Mouse (Mus musculus): ENCODE measurements around the gene Afap1. TPM values are rescaled to one million over a fixed set of nuclear protein-coding genes. Genes with fewer than 3 reads are reported as not detected.

Afap1 gene
- total and polyA plus RNA-seq, 2 experiments = 0.55 to 0.73 TPM

DNA sequence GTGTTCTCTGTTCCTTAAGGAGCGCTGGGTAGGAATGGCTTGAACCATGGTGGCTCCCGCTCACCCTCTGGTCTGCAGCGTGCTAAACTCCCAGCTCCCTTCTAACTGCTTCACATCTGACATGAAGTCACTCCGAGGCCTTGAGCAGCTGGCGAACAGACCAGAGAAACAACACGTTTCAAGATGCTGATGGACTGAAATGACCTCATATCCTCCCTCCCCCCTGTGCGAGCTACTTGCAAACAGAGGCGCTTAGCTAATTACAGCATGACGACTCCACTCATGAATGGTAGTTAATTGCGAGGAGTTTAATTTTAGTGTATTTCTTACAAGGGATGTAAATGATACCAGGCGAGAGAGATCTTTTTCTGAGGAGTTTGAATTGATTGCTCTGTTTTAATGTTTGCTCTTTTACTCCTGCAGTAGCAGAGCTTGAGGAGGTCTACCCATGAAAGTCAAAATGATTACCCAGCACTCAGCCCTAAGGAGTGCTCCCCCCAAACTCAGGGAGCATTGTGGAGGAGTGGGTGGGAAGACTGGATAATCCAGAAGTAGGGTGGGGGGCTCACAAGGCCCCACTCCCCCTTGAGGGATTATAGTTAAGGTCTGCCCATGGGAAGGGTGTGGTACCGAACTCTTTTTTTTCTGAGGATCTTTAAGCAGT, 61.1 kb downstream of the Afap1 start:
- no peak overlapping the region for H3K4me3 ChIP-seq (ENCODE audit: insufficient read depth, low read depth, low read length)
- WGBS = 78% methylated on average over 12 of the region's 12 CpGs
- TF ChIP-seq CTCF (IDR thresholded peaks at IDR 0.05; ENCODE audit: low read depth, low read length) = no peak
- no peak for TF ChIP-seq POLR2A (IDR thresholded peaks at IDR 0.05; ENCODE audit: extremely low read depth, insufficient read depth, low read length)
- no peak overlapping the region for H3K9ac ChIP-seq (ENCODE audit: low read depth, low read length)
- peak; percentile 12 for DNase-seq (ENCODE audit: extremely low read depth, low read depth, low spot score)
- no peaks in the 10 kb centered on the region for H3K36me3 ChIP-seq (ENCODE audit: control insufficient read depth, insufficient read depth, low read length)
- H3K27ac ChIP-seq (replicated peaks; ENCODE audit: insufficient read depth, low read depth, low read length) = no peak overlapping the region
- H3K27me3 ChIP-seq (ENCODE audit: control insufficient read depth, insufficient read depth, low read length) = no peaks in the 10 kb centered on the region
- no peaks in the 10 kb centered on the region for H3K4me1 ChIP-seq (ENCODE audit: control insufficient read depth, insufficient read depth, low read length)
- H3K79me2 ChIP-seq (ENCODE audit: control insufficient read depth, insufficient read depth, low read length) = no peaks in the 10 kb centered on the region

DNA sequence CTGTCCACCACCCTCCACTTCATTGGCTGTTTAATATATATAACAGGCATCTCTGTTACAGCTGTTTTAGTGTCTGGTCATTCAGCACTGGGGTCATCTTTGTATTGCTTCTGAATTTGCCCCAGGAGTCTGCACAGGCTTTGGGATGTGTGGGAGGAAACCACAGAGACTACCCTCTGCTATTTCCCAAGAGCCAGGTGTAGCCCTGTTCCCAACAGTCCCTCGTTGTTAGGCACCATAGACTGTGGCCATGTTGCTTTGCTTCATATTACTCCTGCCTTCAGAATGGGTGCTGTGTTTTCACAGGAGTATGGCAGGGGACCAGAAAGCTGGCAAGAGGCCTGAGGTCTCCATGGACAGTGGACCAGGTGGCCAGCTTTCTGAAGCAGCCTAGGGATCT, 63.1 kb downstream of the Afap1 start:
- Histone ChIP-seq H3K9ac (ENCODE audit: low read depth, low read length) (no peak overlapping the region), H3K27me3 (ENCODE audit: control insufficient read depth, insufficient read depth, low read length) (no peaks in the 10 kb centered on the region), H3K4me1 (ENCODE audit: control insufficient read depth, insufficient read depth, low read length) (no peaks in the 10 kb centered on the region), H3K36me3 (ENCODE audit: control insufficient read depth, insufficient read depth, low read length) (no peaks in the 10 kb centered on the region), H3K4me3 (ENCODE audit: insufficient read depth, low read depth, low read length) (no peak overlapping the region), H3K79me2 (ENCODE audit: control insufficient read depth, insufficient read depth, low read length) (no peaks in the 10 kb centered on the region), H3K27ac (replicated peaks; ENCODE audit: insufficient read depth, low read depth, low read length) (no peak overlapping the region)
- TF ChIP-seq POLR2A (IDR thresholded peaks at IDR 0.05; ENCODE audit: extremely low read depth, insufficient read depth, low read length) (no peak), CTCF (IDR thresholded peaks at IDR 0.05; ENCODE audit: low read depth, low read length) (no peak)
- DNase-seq (ENCODE audit: extremely low read depth, low read depth, low spot score) = no peak
- 81% methylated on average over 1 of the region's 1 CpGs for WGBS

GRCm38 (mm10) chr5:35958681-35959080, 65.6 kb downstream of the Afap1 start:
- DNase-seq (ENCODE audit: extremely low read depth, low read depth, low spot score) = no peak
- TF ChIP-seq POLR2A (IDR thresholded peaks at IDR 0.05; ENCODE audit: extremely low read depth, insufficient read depth, low read length) (no peak), CTCF (IDR thresholded peaks at IDR 0.05; ENCODE audit: low read depth, low read length) (peak; percentile 25; the same call in 1 of the 2 replicates)

DNA sequence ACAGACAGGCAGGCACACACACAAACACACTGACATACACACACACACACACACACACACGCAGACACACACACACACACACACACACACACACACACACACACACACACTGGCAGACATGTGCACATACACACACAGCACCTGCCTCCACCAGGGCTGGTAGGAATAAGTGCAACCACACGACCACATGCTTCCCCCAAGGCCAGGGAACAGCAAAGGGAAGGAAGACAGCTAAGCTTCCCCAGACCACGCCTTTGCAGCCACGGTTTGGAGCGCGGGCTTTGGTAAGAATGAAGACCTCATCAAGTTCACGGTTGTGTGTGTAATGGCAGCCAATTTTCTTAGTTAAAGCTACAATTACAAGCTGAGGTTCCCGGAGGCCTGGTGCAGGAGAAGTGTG, 67.0 kb downstream of the Afap1 start:
- no peak for DNase-seq (ENCODE audit: extremely low read depth, low read depth, low spot score)
- Histone ChIP-seq H3K4me3 (ENCODE audit: insufficient read depth, low read depth, low read length) (no peak overlapping the region), H3K9ac (ENCODE audit: low read depth, low read length) (no peak overlapping the region), H3K27ac (replicated peaks; ENCODE audit: insufficient read depth, low read depth, low read length) (no peak overlapping the region), H3K36me3 (ENCODE audit: control insufficient read depth, insufficient read depth, low read length) (no peaks in the 10 kb centered on the region), H3K79me2 (ENCODE audit: control insufficient read depth, insufficient read depth, low read length) (no peaks in the 10 kb centered on the region), H3K27me3 (ENCODE audit: control insufficient read depth, insufficient read depth, low read length) (no peaks in the 10 kb centered on the region), H3K4me1 (ENCODE audit: control insufficient read depth, insufficient read depth, low read length) (no peaks in the 10 kb centered on the region)
- no peak for TF ChIP-seq POLR2A (IDR thresholded peaks at IDR 0.05; ENCODE audit: extremely low read depth, insufficient read depth, low read length)
- TF ChIP-seq CTCF (IDR thresholded peaks at IDR 0.05; ENCODE audit: low read depth, low read length) = no peak
- 87% methylated on average over 8 of the region's 8 CpGs for whole genome bisulfite sequencing

More at GRCm38 (mm10) chr5:35958681-35959080, 65.6 kb downstream of the Afap1 start:
- Histone ChIP-seq H3K79me2 (ENCODE audit: control insufficient read depth, insufficient read depth, low read length) (no peaks in the 10 kb centered on the region), H3K4me1 (ENCODE audit: control insufficient read depth, insufficient read depth, low read length) (no peaks in the 10 kb centered on the region), H3K36me3 (ENCODE audit: control insufficient read depth, insufficient read depth, low read length) (no peaks in the 10 kb centered on the region), H3K4me3 (ENCODE audit: insufficient read depth, low read depth, low read length) (no peak overlapping the region), H3K9ac (ENCODE audit: low read depth, low read length) (no peak overlapping the region), H3K27ac (replicated peaks; ENCODE audit: insufficient read depth, low read depth, low read length) (no peak overlapping the region), H3K27me3 (ENCODE audit: control insufficient read depth, insufficient read depth, low read length) (no peaks in the 10 kb centered on the region)
- 80% methylated on average over 2 of the region's 2 CpGs for WGBS

DNA sequence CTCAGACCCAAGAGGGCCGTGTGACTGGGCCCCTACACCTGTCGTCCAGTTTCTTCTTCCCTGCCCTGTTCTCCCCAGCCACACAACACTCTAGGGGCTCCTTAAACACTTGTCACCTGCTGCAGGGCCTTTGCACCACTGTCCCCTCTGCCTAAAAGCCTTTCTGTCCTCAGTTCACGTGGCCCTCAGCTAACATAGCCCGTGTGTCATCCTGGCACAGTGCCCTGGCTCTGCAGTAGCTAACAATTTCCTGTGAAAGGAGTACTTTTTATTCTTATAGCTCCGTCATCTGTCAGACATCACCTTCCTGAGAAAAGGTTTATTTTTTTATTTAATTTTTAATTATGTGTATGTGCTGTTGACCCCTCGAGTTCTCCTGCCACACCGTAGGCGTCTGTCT, 68.2 kb downstream of the Afap1 start:
- no peak for TF ChIP-seq CTCF (IDR thresholded peaks at IDR 0.05; ENCODE audit: low read depth, low read length)
- no peak for TF ChIP-seq POLR2A (IDR thresholded peaks at IDR 0.05; ENCODE audit: extremely low read depth, insufficient read depth, low read length)
- Histone ChIP-seq H3K4me1 (ENCODE audit: control insufficient read depth, insufficient read depth, low read length) (no peaks in the 10 kb centered on the region), H3K79me2 (ENCODE audit: control insufficient read depth, insufficient read depth, low read length) (no peaks in the 10 kb centered on the region), H3K9ac (ENCODE audit: low read depth, low read length) (no peak overlapping the region), H3K27me3 (ENCODE audit: control insufficient read depth, insufficient read depth, low read length) (no peaks in the 10 kb centered on the region), H3K4me3 (ENCODE audit: insufficient read depth, low read depth, low read length) (no peak overlapping the region), H3K36me3 (ENCODE audit: control insufficient read depth, insufficient read depth, low read length) (no peaks in the 10 kb centered on the region), H3K27ac (replicated peaks; ENCODE audit: insufficient read depth, low read depth, low read length) (no peak overlapping the region)
- DNase-seq (ENCODE audit: extremely low read depth, low read depth, low spot score) = no peak
- 68% methylated on average over 8 of the region's 8 CpGs for WGBS

DNA sequence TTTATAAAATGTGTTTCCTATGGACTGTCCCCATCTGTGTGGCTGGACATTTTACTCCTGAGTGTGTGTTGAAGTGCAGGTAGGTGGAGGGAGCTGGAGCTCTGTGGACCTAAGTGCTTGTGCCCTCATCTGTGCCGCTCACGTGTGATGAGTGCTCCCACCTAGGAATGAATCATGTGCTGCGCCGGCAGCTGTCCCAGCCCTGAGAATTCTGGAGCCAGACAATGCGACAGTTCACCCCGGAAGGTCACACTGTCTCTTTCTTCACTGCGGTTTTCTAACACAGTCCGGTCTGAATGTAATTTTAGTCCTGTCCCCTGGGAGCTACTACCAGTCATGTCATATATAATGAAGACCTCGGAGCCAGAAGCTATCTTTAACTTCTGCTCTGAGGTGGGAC, 70.5 kb downstream of the Afap1 start:
- H3K27me3 ChIP-seq (ENCODE audit: control insufficient read depth, insufficient read depth, low read length) = no peaks in the 10 kb centered on the region
- no peaks in the 10 kb centered on the region for H3K4me1 ChIP-seq (ENCODE audit: control insufficient read depth, insufficient read depth, low read length)
- no peak overlapping the region for H3K27ac ChIP-seq (replicated peaks; ENCODE audit: insufficient read depth, low read depth, low read length)
- 88% methylated on average over 9 of the region's 9 CpGs for WGBS
- no peaks in the 10 kb centered on the region for H3K79me2 ChIP-seq (ENCODE audit: control insufficient read depth, insufficient read depth, low read length)
- H3K4me3 ChIP-seq (ENCODE audit: insufficient read depth, low read depth, low read length) = no peak overlapping the region
- H3K36me3 ChIP-seq (ENCODE audit: control insufficient read depth, insufficient read depth, low read length) = no peaks in the 10 kb centered on the region
- no peak for DNase-seq (ENCODE audit: extremely low read depth, low read depth, low spot score)
- H3K9ac ChIP-seq (ENCODE audit: low read depth, low read length) = no peak overlapping the region
- no peak for TF ChIP-seq CTCF (IDR thresholded peaks at IDR 0.05; ENCODE audit: low read depth, low read length)
- no peak for TF ChIP-seq POLR2A (IDR thresholded peaks at IDR 0.05; ENCODE audit: extremely low read depth, insufficient read depth, low read length)
